Mouse (Mus musculus) lung, postnatal 14 days (tissue): ENCODE results near the gene Sfxn3.
"Not testable (repeated sequence)": the region's sequence is repeated elsewhere in the genome, so short reads cannot be mapped to it uniquely, and the experiment has no call there.

Experiments used
- DNase-seq: peaks from one replicate; pipeline ENCODE4 v3.0.0; 2021

Gene Sfxn3

DNA sequence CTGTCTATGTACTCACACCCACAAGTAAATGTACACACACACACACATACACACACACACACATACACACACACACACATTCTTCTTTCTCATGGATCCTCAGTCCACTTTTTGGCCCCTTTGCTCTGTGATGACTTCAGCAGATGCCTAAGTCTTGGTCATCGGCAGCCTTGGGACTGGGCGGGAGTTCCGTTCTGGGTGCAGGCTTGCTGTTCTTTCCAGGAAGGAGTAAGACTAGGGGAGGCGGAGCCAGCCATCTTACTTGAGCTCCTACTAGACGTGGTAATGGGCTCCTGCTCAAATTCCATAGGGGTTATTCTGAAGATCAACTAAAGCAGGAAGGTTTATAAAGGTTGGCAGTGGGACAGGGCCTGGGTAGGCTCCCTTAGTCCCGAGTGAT, 27.0 kb upstream of the Sfxn3 start:
- DNase-seq = peak; percentile 56

- DNase-seq = no peak
Measured at GRCm38 (mm10) chr19:45021362-45021761, 25.9 kb upstream of the Sfxn3 start.

DNA sequence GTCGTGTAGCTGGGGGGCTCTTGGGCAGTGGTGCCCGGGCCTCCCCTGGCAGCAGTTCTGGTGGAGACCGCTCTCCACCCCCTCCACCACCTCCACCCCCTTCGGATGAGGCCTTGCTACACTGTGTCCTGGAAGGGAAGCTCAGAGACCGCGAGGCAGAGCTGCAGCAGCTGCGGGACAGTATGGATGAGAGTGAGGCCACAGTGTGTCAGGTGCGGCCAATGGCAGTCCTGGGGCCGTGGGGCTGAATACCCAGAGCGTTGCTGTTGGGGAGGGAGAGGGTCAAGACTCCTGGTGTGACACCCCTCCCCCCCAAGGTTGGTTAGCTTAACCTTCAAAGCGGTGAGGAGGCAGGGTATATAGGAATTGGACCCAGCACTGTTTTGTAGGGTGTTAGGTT, 23.3 kb upstream of the Sfxn3 start:
- no peak for DNase-seq

- DNase-seq = no peak
Measured at GRCm38 (mm10) chr19:45024775-45025174, 22.5 kb upstream of the Sfxn3 start.

- DNase-seq = no peak
Measured at GRCm38 (mm10) chr19:45025937-45026568, 21.2 kb upstream of the Sfxn3 start.

- DNase-seq = no peak
Measured at GRCm38 (mm10) chr19:45026958-45027670, 20.2 kb upstream of the Sfxn3 start.

GRCm38 (mm10) chr19:45027848-45028247, 19.5 kb upstream of the Sfxn3 start:
- DNase-seq = no peak

DNA sequence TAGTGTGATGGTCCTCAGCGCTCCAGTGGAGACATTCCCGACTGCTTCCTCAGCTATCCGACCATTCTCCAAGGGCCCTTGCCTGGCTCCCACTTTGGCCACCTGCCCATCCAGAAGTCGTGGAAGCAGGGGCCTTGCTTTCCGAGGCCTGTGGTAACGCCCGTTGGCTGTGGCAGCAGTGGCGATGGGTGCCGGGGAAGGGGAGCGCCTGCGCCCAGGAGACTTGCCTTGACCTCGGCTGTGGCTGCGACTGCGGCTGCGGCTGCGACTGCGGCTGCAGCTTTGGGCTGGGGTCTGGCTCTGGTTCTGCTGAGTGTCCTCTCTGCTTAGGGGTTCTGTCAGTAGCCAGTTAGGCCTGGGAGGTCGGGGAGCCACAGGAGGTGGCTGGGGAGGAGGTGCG, 18.6 kb upstream of the Sfxn3 start:
- DNase-seq = no peak

GRCm38 (mm10) chr19:45029571-45029970, 17.7 kb upstream of the Sfxn3 start:
- DNase-seq = no peak

DNA sequence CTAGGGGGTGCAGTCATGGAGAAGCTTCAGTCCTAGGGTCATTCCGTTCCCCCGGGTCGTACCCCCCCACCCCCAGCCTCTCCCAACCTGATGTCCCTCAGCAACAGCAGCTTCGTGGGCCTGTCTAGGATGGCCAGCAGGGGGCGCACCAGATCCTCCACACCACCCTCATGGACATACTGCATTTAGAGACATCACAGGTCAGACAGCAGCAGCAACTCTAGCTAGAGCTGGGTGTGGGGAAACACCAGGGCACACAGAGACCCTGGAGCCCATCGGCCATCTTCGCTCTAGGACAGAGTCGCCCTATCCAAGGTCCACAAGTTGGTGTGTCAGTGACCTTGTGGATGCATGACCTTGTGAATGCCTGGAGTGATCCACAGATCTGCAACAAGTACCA, 17.2 kb upstream of the Sfxn3 start:
- DNase-seq = peak; percentile 76

DNA sequence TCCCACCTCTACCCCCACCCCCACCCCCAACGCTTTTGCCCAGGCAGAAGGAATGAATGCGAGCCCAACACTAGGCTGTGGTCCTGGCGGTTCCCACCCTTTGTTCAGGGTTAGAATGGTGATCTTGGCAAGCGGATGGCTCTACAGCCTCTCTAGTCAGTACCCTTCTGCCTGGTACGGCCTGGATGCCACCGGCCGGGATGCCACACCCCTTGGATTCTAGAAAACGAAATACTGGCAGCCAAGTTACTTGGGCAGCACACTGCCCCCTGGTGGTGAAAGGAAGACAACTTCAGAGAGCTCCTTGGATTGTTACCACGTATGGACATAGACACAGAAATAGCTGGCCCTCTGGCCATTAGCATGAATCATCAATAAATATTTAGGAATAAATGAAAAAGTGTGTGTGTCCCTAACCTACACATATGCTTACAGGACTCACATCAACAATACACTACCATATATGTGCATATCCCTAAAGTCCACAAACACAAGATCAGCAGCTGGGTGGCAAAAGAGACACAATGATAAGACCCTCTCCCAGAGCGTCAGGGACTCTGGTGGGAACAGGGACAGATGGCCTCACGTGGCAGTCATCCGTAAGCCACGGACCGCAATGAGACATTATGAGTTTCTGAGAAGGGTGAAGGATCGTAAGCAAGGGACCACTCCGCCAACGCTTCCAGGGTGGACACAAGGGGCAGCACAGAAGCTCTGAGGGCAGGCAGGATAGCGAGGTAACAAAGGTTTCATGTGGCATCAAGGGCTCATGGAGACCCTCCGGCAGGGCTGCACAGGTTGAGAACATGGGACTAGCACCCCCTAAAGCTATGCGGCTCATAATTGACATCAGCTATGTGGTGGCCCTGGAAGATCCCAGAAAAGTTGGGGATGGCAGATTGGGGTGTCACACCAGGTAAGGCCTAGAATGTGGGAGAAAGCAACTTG, 16.3 kb upstream of the Sfxn3 start:
- peak; percentile 89 for DNase-seq

GRCm38 (mm10) chr19:45031780-45032179, 15.5 kb upstream of the Sfxn3 start:
- DNase-seq = peak; percentile 86

DNA sequence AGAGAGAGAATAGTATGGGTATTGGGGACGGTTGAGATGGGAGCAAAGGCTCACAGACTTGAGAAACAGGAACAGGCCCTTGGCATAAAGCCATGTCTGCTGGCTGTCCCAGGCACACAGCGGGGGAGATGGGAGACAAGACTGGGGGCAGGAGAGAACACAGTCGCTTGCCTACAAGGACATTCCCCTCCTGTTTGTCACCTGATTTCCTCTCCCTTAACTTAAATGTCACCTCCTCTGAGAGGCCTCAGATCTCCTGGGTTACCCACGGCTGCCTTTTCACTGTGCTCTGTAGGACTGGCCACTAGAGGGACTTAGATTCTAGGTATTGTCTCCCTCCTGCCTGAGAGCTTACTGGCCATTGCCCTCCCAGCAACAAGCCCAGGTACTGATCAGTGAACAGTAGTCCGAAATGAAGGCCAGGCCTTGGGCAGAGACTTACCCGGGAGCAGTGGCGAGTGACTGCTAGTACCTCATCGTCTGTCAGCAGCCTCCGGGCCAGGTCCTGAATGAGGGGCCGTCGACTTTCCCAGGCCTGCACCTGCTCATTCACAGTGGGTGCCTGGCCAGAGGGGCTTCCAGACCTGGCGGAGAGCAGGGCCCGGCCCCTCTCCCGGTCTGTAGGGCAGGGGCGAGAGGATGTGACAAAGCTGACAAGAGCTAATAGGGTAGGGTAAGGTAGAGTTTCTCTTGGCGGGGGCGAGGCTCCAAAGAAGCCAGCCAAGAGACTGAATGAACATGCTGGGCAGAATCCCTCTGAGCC, 14.6 kb upstream of the Sfxn3 start:
- peak; percentile 41 for DNase-seq

- peak; percentile 84 for DNase-seq
Measured at GRCm38 (mm10) chr19:45036867-45037266, 10.4 kb upstream of the Sfxn3 start.

- DNase-seq = not testable (repeated sequence)
Measured at GRCm38 (mm10) chr19:45038198-45038597, 9.1 kb upstream of the Sfxn3 start.

DNA sequence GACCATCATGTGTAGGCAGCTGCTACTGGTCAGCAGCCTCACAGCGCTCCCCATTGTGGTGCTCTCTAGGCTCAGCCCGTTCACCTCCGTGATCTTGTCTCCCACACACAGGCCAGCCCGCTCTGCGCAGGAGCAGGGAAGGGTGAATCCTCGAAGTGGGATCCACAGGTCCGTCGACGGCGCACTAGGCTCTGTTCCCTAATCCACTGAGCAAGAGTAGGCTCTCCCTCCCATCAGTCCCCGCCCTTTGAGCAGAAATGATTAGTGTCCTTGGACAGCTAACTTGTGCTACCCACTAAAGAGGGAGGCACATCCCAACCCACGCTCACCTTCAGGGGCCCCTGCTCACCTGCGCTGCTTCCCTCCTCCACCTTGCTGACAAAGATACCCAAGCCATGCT, 7.1 kb upstream of the Sfxn3 start:
- no peak for DNase-seq

GRCm38 (mm10) chr19:45044389-45044927, 2.8 kb upstream of the Sfxn3 start:
- DNase-seq = no peak

DNA sequence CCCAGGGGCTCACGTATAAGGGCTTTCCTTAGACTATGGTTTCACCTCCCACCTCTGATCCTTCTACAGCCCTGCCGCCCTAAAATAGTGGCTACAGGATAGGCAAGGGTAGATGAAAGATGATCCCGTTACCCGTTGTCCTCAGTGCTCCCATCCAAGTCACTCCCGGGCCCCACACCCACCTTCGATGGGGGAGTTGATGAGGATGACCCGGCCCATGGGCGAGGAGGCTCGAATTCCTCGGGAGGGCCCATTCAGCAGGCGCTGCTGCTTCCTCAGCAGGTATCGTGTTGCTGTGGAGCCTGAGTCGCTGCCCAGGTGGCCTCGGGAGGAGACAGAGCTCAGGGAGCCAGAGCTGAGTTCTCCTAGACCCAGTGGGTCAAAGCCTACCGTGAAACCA, 2.1 kb upstream of the Sfxn3 start:
- DNase-seq = no peak

GRCm38 (mm10) chr19:45045651-45046050, 1.7 kb upstream of the Sfxn3 start, which contains the start of gene Pdzd7:
Gene Pdzd7 (minus strand): TSS chr19:45045717.
- no peak for DNase-seq

GRCm38 (mm10) chr19:45046523-45047321, 581 bp upstream of the Sfxn3 start:
- peak; percentile 92 for DNase-seq

DNA sequence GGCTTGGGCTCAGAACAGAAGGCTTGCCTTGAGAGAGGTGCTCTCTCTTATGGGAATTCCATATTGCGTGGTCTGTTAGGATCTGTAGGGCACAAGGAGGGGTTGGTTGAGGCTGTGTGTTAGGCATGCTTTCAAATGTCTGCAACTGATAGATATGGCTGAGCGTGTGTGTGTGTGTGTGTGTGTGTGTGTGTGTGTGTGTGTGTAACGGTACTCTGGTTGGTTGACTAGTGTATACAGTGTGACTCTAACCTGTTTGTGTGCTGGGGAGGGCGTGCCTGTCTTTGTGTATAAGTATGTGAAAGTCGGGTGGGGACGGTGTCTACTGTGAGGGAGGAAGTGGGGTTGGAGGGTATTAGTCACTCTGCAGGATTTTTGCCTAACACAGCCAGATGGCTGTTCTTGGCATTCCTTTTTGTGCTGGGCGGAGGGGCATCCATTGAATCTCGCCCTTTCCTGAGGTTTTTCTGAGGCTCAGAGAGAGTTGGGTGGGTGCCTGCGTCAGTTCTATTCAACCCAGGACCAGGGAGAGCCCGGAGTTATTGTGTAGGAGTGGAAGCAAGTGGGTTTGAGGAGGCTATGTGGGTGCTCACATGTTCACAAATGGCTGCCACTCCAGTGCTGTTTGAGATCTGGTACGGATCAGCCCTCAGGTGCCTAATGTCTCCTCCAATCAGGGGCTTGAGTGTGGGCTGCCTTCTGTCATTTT, 786 bp downstream of the Sfxn3 start:
- DNase-seq = peak; percentile 73
